Mouse (Mus musculus): ENCODE data around the gene Pygm. TPM values are rescaled to one million over a fixed set of nuclear protein-coding genes. Genes with fewer than 3 reads are reported as not detected.

The Pygm gene
- polyA plus RNA-seq, 1 experiment: 2.9 TPM

DNA sequence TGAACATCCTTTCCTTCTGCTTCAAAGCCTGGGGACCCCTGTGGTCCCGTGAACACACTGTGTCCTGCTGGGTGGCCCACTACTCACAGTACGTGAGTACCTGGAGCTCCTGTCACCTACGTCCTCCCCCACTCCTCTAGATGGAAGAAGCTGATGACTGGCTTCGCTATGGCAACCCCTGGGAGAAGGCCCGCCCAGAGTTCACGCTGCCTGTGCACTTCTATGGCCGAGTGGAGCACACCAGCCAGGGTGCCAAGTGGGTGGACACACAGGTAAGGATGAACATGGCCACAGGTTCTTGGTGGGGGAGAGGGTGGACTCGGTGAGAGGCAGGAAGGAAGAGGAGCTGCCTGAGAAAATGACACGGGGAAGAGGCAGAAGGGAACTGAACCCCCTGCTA, 2.0 kb downstream of the Pygm start:
- TF ChIP-seq CTCF (IDR thresholded peaks at IDR 0.05; ENCODE audit: borderline replicate concordance, extremely low read depth, insufficient read depth, insufficient read length): no peak
- TF ChIP-seq POLR2A (IDR thresholded peaks at IDR 0.05; ENCODE audit: borderline replicate concordance, extremely low read depth, insufficient read depth, insufficient read length, poor library complexity, severe bottlenecking): no peak
- DNase-seq (ENCODE audit: low read depth): no peak

DNA sequence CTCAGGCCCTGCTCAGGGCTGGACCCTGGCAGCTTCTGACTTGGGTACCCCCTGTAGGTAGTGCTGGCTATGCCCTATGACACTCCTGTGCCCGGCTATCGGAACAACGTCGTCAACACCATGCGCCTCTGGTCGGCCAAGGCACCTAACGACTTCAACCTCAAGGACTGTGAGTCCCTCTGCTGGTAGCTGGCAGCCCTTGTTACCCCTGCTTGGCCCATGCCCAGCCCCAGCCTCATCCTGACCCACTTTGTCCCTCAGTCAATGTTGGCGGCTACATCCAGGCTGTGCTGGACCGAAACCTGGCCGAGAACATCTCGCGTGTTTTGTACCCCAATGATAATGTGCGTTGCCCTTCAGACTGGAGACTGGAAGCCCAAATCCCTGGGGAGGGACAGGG, 3.8 kb downstream of the Pygm start:
- DNase-seq (ENCODE audit: low read depth): no peak
- TF ChIP-seq POLR2A (IDR thresholded peaks at IDR 0.05; ENCODE audit: borderline replicate concordance, extremely low read depth, insufficient read depth, insufficient read length, poor library complexity, severe bottlenecking) (no peak), CTCF (IDR thresholded peaks at IDR 0.05; ENCODE audit: borderline replicate concordance, extremely low read depth, insufficient read depth, insufficient read length) (no peak)

DNA sequence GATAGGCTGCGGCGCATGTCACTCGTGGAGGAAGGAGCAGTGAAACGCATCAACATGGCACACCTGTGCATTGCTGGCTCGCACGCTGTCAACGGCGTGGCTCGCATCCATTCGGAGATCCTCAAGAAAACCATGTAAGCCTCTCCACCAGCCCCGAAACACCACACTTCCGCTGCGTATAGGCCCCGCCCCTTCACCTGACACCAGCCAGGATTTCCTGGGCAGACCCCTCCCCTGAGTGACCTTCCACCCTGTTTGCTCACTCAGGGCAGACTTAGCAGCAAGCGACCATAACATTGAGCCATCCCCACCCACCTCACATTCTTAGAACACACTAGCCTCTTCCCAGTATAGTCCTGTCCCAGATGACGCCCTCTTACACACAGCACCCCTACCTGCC, 5.6 kb downstream of the Pygm start:
- no peak for TF ChIP-seq CTCF (IDR thresholded peaks at IDR 0.05; ENCODE audit: borderline replicate concordance, extremely low read depth, insufficient read depth, insufficient read length)
- DNase-seq (ENCODE audit: low read depth): no peak

DNA sequence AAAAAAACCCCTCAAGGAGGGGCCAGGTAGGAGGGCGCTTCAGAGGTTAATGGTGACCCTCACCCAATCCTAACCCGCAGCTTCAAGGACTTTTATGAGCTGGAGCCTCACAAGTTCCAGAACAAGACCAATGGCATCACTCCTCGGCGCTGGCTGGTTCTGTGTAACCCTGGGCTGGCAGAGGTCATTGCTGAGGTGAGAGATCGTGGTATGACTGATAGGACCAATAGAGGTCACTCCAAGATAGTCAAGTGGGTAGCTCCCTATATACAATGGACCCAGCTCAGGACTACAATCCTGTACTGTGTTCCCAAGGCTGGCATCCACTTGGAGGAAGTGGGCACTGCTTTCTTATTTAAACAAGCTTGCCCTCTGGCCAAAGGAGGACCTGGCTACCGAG, 6.1 kb downstream of the Pygm start:
- DNase-seq (ENCODE audit: low read depth): no peak
- no peak for TF ChIP-seq CTCF (IDR thresholded peaks at IDR 0.05; ENCODE audit: borderline replicate concordance, extremely low read depth, insufficient read depth, insufficient read length)
- no peak for TF ChIP-seq POLR2A (IDR thresholded peaks at IDR 0.05; ENCODE audit: borderline replicate concordance, extremely low read depth, insufficient read depth, insufficient read length, poor library complexity, severe bottlenecking)

DNA sequence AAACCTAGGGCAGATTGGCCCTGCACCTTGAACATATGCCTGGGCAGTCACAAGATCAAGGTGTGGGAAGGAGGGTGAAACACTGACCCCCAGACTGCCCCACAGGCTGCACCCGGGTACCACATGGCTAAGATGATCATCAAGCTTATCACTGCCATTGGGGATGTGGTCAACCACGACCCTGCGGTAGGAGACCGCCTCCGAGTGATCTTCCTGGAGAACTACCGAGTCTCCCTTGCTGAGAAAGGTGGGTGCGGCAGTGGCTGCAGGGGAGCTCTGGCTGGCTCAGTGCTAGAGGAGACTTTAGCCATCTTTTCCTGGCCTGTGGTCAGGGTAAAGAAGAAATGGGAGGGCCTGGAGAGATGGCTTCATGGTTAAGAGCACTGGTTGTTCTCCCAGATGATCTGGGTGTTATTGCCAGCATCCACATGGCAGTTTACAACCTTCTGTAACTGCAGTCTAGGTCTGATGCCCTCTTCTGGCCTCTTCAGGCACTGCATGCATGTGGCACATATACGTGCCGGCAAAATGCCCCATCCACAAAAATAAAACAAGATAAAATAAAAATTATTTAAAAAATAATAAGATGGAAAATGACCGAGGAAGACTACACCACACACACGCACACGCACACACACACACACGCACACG, 8.7 kb downstream of the Pygm start:
- no peak for DNase-seq (ENCODE audit: low read depth)
- TF ChIP-seq CTCF (IDR thresholded peaks at IDR 0.05; ENCODE audit: borderline replicate concordance, extremely low read depth, insufficient read depth, insufficient read length) (peak; percentile 38; the same call in 1 of the 2 replicates), POLR2A (IDR thresholded peaks at IDR 0.05; ENCODE audit: borderline replicate concordance, extremely low read depth, insufficient read depth, insufficient read length, poor library complexity, severe bottlenecking) (no peak)

DNA sequence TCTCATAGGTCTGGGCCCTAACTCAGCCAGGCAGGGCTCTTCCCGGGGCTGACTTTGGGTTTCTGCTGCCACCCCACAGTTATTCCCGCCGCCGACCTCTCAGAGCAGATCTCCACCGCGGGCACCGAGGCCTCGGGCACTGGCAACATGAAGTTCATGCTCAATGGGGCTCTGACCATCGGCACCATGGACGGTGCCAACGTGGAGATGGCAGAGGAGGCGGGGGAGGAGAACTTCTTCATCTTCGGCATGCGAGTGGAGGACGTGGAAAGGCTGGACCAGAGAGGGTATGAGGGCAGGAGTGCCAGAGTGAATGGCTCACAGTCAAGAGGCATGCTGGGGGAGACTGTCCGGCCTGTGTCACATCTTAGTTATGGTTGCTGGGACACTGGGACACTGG, 9.4 kb downstream of the Pygm start:
- TF ChIP-seq CTCF (IDR thresholded peaks at IDR 0.05; ENCODE audit: borderline replicate concordance, extremely low read depth, insufficient read depth, insufficient read length): no peak
- TF ChIP-seq POLR2A (IDR thresholded peaks at IDR 0.05; ENCODE audit: borderline replicate concordance, extremely low read depth, insufficient read depth, insufficient read length, poor library complexity, severe bottlenecking): no peak
- DNase-seq (ENCODE audit: low read depth): no peak

DNA sequence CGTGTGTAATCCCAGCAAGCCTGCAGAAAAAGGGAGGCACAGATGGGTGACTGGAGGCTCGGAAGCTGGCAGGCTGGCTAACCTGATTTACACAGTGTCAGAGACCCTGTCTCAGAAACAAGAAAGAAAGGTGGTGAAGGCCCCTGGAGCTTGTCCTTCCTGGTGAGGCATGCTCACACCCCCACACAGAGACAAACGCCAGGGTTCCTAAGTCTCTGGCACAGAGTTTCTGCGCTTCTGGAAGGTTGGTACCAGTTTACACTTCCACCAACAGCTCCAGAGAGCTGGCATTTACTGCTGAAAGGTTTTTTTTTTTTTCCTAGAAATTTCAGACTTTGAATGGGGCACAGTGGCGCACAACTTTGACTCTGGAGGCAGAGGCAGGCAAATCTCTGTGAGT, 12.0 kb downstream of the Pygm start:
- no peak for TF ChIP-seq POLR2A (IDR thresholded peaks at IDR 0.05; ENCODE audit: borderline replicate concordance, extremely low read depth, insufficient read depth, insufficient read length, poor library complexity, severe bottlenecking)
- no peak for TF ChIP-seq CTCF (IDR thresholded peaks at IDR 0.05; ENCODE audit: borderline replicate concordance, extremely low read depth, insufficient read depth, insufficient read length)
- no peak for DNase-seq (ENCODE audit: low read depth)

DNA sequence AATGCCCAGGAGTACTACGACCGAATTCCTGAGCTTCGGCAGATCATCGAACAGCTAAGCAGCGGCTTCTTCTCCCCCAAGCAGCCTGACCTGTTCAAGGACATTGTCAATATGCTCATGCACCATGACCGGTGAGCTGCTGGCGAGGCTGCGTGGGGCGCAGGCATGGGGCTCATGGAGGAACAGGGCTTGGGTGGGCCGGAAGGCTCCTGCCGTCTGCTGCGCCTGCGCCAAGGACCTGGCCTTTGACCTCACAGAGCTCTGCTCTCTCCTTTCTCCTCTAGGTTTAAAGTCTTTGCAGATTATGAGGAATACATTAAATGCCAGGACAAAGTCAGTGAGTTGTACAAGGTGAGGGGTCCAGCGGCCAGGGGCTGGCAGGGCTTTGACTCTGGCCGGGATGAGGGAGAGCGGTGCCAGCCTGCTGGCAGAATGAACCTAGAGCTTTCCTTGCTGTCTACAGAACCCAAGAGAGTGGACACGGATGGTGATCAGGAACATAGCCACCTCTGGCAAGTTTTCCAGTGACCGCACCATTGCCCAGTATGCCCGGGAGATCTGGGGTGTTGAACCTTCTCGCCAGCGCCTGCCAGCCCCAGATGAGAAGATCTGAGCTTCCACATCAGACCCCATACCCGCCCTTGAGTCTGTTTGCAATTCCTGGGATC, 13.5 kb downstream of the Pygm start:
- TF ChIP-seq CTCF (IDR thresholded peaks at IDR 0.05; ENCODE audit: borderline replicate concordance, extremely low read depth, insufficient read depth, insufficient read length) (no peak), POLR2A (IDR thresholded peaks at IDR 0.05; ENCODE audit: borderline replicate concordance, extremely low read depth, insufficient read depth, insufficient read length, poor library complexity, severe bottlenecking) (no peak)
- DNase-seq (ENCODE audit: low read depth): no peak

DNA sequence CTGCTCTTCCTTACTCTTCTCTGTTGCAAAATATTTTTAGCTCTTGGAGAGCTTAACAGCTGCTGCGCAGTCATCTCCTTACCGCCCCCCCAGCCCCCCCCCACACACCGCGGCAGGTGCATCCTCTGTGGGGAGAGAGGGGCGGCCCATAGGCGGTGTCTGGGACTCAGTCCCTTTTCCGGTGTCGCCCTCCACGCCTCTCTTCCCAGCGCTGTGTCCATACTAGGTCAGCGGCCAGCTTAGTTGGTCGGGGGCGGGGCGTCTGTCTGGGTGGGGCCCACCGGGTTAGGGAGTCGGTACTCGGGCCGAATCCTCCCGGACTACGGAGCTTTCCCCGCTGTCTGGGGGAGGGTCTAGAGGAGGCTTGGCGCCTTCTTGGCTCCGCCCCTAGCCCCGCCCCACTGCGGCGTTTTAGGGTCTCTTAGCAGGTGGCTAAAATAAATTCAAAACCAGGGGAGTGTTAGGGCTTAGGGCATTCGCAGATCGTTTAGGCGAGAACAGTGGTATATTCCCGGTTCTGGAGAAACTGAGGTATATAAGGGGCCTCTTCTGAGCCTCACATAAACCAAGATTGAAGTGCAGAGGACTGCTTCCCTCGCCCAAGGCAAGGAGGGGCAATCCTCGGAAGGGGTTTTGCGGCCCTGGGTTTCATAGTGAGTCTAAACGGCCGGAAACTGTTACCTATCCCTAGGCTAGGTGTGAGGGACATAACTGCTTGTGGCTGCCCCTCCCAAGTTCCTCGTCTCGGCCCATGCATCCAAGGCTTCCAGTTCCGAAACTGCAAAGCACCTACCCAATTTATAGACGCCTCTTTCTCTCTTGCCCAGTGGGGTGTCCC, 14.5 kb downstream of the Pygm start:
- DNase-seq (ENCODE audit: low read depth): peak; percentile 73
- TF ChIP-seq CTCF (IDR thresholded peaks at IDR 0.05; ENCODE audit: borderline replicate concordance, extremely low read depth, insufficient read depth, insufficient read length) (no peak), POLR2A (IDR thresholded peaks at IDR 0.05; ENCODE audit: borderline replicate concordance, extremely low read depth, insufficient read depth, insufficient read length, poor library complexity, severe bottlenecking) (no peak)

DNA sequence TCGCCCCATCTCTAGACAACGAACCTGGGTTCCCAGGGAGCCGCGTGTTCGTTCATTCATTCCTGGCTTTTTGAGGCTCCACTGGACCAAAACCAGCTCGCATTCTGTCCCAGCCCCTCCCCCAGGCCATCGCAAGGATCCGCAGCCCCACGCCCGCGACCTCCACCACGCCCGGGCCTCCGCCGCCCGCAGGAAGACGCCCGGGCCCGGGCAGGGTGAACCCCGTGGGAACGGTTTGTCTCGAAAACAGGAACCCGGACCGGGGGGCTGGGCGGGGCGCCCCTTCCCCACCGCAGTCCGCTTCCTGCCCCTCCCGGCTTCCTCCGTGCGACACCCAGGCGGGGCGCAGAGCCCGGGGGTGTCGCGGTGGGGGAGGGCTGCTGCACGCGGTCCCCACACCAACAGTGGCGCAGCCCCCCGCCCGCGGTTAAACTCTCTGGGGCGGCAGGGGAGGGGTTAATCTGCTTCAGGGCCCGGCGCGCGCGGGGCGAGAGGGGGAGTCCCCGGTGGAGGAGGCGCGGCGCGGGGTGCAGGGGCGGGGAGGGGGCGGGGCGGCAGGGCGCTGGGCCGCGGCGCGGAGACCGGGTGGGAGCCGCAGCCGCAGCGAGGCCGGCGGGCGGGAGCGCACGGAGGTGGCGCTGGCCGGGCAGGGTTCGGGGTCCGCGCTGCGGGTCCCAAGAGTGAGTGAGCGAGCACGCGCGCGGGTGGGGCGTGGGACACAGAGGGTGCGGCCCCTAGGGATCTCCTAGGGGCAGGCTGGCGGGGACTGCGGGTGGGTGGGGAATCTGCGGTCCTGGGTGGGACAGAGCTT, 15.3 kb downstream of the Pygm start, which contains the start of gene Rasgrp2:
Rasgrp2 (plus strand) TSS at position 56 of the 811 bp plus-strand sequence.
- DNase-seq (ENCODE audit: low read depth): peak; percentile 53
- TF ChIP-seq POLR2A (IDR thresholded peaks at IDR 0.05; ENCODE audit: borderline replicate concordance, extremely low read depth, insufficient read depth, insufficient read length, poor library complexity, severe bottlenecking): 0 out of 2 replicates have a peak, but pooled peaks have one; percentile 8
- TF ChIP-seq CTCF (IDR thresholded peaks at IDR 0.05; ENCODE audit: borderline replicate concordance, extremely low read depth, insufficient read depth, insufficient read length): no peak

All from brain, embryonic 14.5 days (tissue).